Mouse (Mus musculus): ENCODE results near the gene Lyg1. TPM values are rescaled to one million over a fixed set of nuclear protein-coding genes. Genes with fewer than 3 reads are reported as not detected.
A peak's percentile ranks its signal among the peaks of the same experiment; 100 is the strongest.
"Not testable (repeated sequence)": the region's sequence is repeated elsewhere in the genome, so short reads cannot be mapped to it uniquely, and the experiment has no call there.

Lyg1 gene
- not detected for total RNA-seq (2021)

GRCm38 (mm10) chr1:37957659-37958058 is at the start of gene Lyg1:
Gene Lyg1 (minus strand): TSS chr1:37957759.
- intact Hi-C loops (cut with DNase I): no loop called here
- no peak for DNase-seq (ENCODE audit: low spot score in 2 of 2)

- intact Hi-C loops (cut with DNase I): no loop called here
- DNase-seq (ENCODE audit: low spot score in 2 of 2): no peak
Measured at GRCm38 (mm10) chr1:38006741-38007140, 49.2 kb upstream of the Lyg1 start.

GRCm38 (mm10) chr1:38003046-38003445 is 45.5 kb upstream of the Lyg1 start:
- intact Hi-C loops (cut with DNase I): no loop called here
- no peak for DNase-seq (ENCODE audit: low spot score in 2 of 2)

DNA sequence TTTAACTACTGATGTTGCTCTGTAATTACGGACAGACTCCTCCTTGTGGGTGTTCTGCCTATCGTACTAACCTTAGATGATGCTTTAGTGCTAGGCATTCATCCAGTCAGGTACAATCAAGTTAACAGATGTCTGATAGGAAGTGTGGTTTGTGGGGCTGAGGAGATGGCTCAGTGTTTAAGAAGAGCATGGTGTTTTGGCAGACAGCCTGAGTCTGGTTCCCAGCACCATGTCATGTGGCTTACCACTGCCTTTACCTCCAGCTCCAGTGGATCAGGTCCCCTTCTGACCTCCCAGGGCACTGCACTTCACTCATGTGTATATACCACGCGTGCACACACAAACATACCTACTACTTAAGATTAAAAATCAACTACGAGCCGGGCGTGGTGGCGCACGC is 44.4 kb upstream of the Lyg1 start:
- intact Hi-C loops (cut with DNase I): no loop called here
- DNase-seq (ENCODE audit: low spot score in 2 of 2): no peak

- DNase-seq (ENCODE audit: low spot score in 2 of 2): no peak
- intact Hi-C loops (cut with DNase I): no loop called here
Measured at GRCm38 (mm10) chr1:38000844-38001243, 43.3 kb upstream of the Lyg1 start.

- intact Hi-C loops (cut with DNase I): loop anchor here (2.0 kb wide), 1 partner anchor 129 kb away; the partner anchor contains the start of gene Rev1
- no peak for DNase-seq (ENCODE audit: low spot score in 2 of 2)
Measured at GRCm38 (mm10) chr1:37999552-37999951, 42.0 kb upstream of the Lyg1 start.

DNA sequence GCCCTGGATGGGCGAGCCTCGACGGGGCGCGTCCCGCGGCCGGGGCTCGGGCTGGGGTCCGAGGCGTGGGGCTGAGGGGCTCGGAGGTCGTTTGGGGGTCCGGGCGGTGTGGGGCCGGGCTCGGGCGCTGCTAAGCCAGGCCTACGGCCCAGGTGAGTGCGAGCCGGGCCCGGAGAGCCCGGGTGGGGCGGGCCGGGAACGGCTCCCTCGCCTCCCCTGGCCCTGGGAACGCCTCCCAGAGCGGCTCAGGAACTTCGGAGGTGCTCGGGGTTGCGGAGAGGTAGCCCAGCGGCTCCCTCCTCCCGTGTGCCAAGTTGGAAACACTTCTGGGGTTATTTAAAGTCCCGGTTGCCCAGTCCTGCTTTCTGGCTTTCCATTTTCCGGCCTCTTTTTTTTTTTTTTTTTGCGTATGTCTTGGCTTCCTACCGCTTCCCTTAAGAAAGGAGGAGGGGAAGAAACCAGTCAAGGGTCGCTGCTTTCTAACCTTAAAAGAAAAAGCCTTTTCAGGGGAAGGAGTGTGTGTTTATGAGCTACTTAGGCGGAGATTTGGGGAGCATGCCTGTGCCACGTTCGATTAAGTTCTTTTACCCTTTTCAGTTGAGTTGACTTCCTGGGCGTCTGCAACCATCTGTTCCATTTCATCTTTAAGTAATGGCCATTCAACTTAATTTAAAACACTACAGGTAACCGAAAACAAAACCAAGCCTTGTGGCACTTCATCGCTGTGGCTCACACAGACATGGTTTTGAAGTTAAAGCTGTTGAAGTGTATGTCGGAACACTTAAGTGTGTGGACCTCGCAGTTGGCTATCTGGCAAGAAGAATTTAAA is 41.0 kb upstream of the Lyg1 start:
- DNase-seq (ENCODE audit: low spot score in 2 of 2): no peak
- intact Hi-C loops (cut with DNase I): loop anchor here (2.0 kb wide), 1 partner anchor 130 kb away; the partner anchor contains the start of gene Rev1

DNA sequence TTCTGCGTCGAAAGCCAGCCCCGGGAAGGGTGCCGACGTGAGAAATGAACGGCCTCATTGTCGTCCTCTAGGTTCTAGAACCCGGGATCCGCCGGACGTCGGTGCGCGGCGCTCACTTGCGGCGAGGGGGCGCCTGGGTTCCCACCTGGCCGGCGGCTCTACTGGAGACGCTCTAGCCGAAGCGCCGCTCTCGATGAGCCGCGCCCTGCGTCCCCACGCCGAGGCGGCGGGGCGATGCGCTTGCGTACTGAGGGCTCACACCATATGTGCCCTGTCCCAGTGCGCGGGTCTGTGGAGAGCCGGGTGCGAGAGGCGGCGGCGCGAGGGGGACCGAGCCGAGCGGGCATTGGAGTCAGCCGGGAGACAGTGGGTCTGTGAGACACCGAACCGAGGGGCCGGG is 40.3 kb upstream of the Lyg1 start, which contains the start of the genes Txndc9 and Eif5b:
Gene Txndc9 (minus strand): TSS at position 27 of the 400 bp plus-strand sequence.
Gene Eif5b (plus strand): TSS at position 144 of the 400 bp plus-strand sequence.
- DNase-seq (ENCODE audit: low spot score in 2 of 2): peak; percentile 94 to 97
- intact Hi-C loops (cut with DNase I): loop anchor here (2.0 kb wide), 2 partner anchors 107 to 131 kb away; partner anchors contain the start of genes Mitd1, Mrpl30 and Rev1

GRCm38 (mm10) chr1:37996877-37997484 is 39.4 kb upstream of the Lyg1 start:
- intact Hi-C loops (cut with DNase I): loop anchor here (2.0 kb wide), 1 partner anchor 106 kb away; the partner anchor contains the start of genes Mitd1 and Mrpl30
- peak; percentile 98 to 99 for DNase-seq (ENCODE audit: low spot score in 2 of 2)

DNA sequence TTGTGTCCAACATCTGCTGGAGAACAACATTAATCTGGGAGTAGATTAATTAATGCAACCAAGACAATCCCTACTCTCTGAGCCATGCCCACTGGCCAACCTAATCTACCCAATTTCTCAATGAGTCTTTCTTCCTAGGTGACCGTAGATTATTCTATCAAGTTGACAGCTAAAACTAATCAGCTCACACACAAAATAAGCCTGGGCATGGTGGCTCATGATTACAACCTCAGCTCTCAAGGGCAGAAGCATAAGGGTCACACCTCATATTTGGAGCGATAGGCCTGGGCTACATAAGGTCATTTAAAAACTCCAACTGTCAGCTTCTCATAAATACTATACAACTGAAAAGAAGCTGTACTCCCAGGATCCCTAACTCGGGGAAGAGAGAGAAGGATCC is 38.7 kb upstream of the Lyg1 start:
- intact Hi-C loops (cut with DNase I): loop anchor here (2.0 kb wide), 1 partner anchor 105 kb away; the partner anchor contains the start of genes Mitd1 and Mrpl30
- DNase-seq (ENCODE audit: low spot score in 2 of 2): no peak

- intact Hi-C loops (cut with DNase I): loop anchor here (2.0 kb wide), 1 partner anchor 85 kb away; no protein-coding TSS in a partner anchor
- no peak for DNase-seq (ENCODE audit: low spot score in 2 of 2)
Measured at GRCm38 (mm10) chr1:37987856-37988255, 30.3 kb upstream of the Lyg1 start.

DNA sequence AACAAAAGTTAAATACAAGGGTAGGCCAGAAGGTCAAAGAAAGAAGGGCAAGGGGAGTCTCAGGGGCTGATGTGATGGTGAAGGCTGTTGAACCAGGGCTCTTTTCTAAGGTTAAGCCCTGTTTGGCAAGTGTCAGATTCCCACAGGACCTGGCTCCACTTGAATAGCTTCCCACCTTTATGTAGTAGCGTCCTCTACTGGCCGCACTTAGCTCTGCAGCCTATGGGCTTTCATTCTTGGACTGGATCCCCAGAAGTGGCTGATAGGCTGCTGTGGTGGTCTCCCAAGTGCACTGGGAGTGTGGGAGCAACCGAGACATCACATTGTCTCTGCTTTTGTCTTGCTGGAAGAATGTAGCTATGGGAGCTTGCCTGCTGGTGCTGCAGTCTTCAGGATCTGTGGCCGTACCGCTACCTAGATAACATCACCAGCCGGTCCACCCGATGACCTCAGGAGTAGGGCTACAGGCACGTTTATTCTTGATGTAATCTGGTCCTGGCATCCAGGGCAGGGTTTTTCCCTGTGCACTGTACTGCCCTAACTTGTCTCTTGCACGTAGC is 28.3 kb upstream of the Lyg1 start:
- DNase-seq (ENCODE audit: low spot score in 2 of 2): peak; percentile 17 to 19
- intact Hi-C loops (cut with DNase I): loop anchor here (2.0 kb wide), 1 partner anchor 83 kb away; no protein-coding TSS in a partner anchor

DNA sequence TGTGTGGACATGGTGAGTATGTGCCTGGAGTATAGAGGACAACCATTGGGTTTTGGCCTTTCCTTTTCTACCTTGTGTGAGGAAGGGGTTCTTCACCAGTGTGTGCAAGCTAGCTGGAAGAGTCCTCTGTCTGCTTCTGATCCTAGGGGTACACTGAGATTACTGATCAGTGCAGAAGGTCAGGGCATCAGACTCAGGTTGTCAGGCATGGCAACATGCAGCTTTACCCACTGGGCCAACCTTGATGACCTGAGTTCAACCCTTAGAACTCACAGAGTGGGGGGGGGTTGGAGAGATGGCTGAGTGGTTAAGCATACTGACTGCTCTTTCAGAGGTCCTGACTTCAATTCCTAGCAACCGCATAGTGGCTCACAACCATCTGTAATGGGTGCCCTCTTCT is 26.8 kb upstream of the Lyg1 start:
- DNase-seq (ENCODE audit: low spot score in 2 of 2): no peak

GRCm38 (mm10) chr1:37977303-37977702 is 19.7 kb upstream of the Lyg1 start:
- intact Hi-C loops (cut with DNase I): no loop called here
- DNase-seq (ENCODE audit: low spot score in 2 of 2): no peak

More for the DNA sequence above, 26.8 kb upstream of the Lyg1 start:
- intact Hi-C loops (cut with DNase I): loop anchor here (5.0 kb wide), 1 partner anchor 67 kb away; the partner anchor contains the start of gene Lyg2

GRCm38 (mm10) chr1:37976666-37977065 is 19.1 kb upstream of the Lyg1 start:
- intact Hi-C loops (cut with DNase I); DNase-seq (ENCODE audit: low spot score in 2 of 2): not testable (repeated sequence)

- DNase-seq (ENCODE audit: low spot score in 2 of 2): no peak
- intact Hi-C loops (cut with DNase I): no loop called here
Measured at GRCm38 (mm10) chr1:37971520-37971919, 14.0 kb upstream of the Lyg1 start.

GRCm38 (mm10) chr1:37968746-37969145 is 11.2 kb upstream of the Lyg1 start:
- DNase-seq (ENCODE audit: low spot score in 2 of 2): no peak
- intact Hi-C loops (cut with DNase I): no loop called here

DNA sequence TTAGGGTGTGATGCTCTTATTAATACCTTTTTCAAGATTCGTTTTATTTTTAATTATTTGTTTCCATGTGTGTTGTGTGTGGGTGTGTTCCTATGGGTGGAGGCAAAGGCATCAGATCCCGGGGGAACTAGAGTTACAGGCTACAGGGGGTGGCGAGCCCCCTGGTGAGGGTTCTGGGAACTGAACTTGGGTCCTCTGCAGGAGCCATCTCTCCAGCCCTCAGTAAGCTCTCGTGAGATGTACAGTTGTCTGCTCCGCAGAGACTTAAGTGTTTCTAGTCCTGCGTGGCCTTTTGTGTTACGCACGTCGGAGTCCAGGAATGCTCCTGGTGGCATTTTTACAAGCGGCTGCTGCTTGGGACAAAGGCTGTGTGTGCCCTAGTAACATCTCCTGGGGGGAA is 8.0 kb upstream of the Lyg1 start:
- intact Hi-C loops (cut with DNase I): no loop called here
- DNase-seq (ENCODE audit: low spot score in 2 of 2): no peak

DNA sequence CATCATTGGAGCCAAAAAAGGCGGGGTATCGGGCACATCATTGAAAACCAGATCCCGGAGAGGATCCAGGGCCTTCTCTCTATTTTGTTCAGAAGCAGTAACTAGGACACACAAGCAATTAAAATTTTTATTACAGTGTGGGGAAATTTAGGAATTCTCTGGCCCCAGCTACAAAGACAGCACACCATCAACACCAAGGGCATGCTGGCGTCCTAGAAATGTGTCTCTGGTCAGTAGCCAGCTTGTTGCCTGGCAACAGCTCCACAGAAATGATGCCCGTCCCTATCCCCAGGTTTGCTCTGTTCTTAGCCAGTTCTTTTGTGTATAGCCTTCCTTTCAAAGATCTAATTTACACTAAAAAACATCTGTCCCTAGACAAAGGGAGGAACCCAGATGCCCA is 1.9 kb upstream of the Lyg1 start:
- intact Hi-C loops (cut with DNase I): no loop called here
- DNase-seq (ENCODE audit: low spot score in 2 of 2): peak in 1 of 2 experiments; percentile 18

GRCm38 (mm10) chr1:37958516-37958915 is 957 bp upstream of the Lyg1 start:
- intact Hi-C loops (cut with DNase I): no loop called here
- no peak for DNase-seq (ENCODE audit: low spot score in 2 of 2)
